Mouse (Mus musculus): ENCODE results near the gene Arhgef11.

The Arhgef11 gene

DNA sequence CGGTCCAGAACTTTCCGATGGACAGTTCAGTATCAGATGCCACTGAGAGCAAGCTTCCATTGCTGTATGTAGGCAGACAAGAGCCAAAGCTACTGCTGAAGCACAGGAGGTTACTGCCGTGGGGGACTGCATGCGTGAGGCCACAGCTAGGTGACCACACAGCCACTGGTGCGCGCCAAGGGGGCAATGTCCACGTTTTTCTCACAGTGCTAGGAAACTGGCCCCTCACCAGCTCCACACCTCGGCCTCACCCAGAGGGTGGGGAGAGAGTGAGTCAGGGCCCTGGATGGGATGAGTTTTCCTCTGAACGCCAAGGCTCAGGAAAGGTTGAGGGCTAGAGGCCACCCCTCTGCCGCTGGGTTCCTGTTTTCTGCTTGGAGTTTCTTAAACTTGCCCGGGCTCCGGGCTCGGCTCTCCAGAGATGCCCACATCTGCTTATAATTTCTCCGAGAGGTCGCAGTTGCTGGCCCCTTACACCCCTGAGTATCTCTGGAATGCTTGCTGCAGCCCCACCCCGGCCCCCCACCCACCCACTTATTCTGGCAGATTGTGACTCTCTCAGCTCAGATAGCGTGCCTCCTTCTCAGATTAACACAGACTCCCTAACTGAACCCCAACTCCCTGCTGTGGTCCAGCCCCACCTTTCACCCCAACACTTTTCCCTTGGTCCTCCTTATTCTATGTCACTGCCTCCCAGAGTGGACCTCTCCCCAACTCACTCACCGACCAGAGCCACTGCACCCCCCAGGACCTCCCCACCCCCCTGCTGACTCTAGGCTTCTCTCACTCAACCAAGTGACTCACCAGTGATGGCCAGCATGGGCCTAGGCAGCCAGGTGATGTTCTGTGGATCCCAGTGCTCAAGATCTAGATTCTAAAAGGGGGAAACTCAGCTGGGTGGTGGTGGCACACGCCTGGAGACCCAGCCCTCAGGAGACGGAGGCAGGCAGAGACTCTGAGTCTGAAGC is 144.3 kb downstream of the Arhgef11 start:
- DNase-seq (ENCODE audit: low spot score in 2 of 2), result no peak

DNA sequence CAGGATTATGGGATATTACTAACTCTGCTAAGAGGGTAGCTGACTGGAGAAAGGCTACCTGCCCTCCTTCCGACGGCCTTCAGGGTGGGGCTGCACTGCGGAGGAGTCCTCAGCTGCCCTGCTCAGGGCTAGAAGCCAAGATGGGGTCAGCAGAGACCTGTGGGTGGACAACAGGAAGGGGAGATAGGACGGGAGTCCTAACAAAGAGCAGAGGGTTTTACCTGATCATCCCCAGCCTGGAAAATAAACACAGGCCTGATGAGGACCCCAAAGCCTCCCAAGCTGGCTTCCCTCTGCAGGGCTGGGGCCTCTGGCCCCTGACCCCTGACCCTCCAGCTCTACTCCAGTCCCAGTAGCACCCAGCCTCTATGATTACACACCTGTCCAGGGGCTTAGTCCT is 145.8 kb downstream of the Arhgef11 start:
- DNase-seq (ENCODE audit: low spot score in 2 of 2), result no peak

DNA sequence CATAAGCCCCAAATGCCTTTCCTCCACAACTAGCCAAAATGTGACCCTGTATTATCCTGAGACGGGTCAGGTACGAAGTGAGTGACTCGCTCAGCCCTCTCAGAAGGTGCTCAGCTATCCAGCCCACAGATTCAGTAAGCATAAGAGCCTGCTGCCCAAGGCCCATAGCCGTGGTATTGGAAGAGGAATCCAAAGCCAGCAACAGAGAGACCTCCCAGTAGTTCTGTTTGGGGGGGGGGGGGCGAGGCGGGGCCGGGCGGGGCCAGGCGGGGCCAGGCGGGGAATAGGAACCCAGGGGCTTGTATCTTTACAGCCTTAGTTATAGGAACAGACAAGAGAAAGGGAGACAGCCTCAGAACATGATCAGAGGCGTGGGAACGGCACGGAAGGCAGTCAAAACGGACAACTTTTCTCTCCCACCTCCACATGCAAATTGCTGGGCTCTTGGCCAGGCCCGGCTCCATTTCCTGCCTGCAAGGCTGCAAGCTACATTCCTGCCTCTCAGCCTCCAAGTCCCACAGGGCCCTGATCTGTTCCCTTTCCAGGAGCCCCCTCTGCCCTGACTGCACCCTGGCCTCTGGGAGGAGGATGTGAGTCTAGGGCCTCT is 146.4 kb downstream of the Arhgef11 start:
- peak in 1 of 2 experiments; percentile 37 for DNase-seq (ENCODE audit: low spot score in 2 of 2)

DNA sequence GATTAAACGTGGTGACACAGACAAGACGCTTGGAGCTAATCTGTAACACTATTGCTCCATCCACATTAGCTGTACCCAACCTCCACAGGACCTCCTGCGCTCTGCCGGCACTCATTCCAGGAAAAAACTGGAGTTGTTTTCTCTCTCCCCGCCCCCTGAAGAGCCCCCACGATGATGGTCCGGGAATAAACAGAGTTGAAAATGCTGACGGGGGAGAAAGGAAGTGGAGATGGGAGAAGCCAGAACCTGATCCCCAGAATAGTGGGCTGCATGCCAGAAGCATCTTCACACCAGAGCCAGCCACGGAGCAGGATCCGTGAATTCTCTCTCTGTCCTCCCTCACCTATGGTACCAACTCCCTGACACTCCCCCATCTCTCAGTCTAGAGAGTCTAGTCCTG is 147.1 kb downstream of the Arhgef11 start:
- no peak for DNase-seq (ENCODE audit: low spot score in 2 of 2)

DNA sequence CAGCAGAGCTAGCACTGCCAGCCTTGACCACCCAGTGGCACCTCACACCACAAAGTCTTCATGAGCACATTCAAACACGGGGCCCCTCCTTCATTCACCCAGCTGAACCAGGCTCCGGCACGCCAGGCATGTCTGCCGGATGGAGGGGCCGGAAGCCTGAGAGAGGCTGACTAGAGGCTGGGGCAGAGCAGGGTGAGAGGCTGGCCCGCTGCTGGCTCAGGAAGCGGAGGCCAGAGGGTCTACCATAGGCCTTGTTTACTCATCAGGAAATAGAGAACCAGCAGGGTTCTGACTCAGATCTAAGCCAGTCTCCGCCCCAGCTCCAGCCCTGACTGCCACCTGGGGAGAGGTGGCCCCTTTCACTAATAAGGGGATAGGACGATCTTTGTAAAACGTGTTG is 147.7 kb downstream of the Arhgef11 start:
- peak; percentile 60 to 80 for DNase-seq (ENCODE audit: low spot score in 2 of 2)

DNA sequence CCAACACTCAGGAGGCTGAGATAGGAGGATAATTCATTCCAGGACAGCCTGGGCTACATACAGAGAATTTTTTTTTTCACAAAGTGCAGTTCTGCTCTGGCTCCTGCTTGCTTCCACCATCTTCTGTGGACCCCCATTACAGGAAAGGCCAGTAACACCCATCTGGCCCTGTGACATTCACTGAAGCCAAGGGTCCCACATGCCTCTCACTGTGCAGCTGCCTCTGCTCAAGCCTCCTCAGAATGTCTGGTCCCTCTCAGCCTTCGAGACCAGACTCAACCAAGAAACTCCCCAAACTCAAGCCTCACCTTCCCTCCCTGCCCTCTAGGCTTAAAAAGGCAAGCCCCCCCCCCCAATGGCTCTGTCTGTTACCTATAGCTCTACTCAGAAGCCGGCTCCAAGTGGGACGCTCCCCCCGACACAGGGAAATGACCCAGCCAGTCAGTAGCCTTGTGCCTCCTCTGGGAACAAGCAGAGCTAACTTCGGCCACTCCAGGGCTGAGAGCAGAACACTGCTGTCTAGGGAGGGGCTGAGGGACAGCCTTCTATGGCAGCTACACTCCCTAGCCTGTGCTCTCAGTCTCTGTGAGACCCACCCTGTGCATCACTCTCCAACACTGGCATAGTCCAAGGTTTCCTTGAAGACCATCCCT is 148.4 kb downstream of the Arhgef11 start:
- no peak for DNase-seq (ENCODE audit: low spot score in 2 of 2)

DNA sequence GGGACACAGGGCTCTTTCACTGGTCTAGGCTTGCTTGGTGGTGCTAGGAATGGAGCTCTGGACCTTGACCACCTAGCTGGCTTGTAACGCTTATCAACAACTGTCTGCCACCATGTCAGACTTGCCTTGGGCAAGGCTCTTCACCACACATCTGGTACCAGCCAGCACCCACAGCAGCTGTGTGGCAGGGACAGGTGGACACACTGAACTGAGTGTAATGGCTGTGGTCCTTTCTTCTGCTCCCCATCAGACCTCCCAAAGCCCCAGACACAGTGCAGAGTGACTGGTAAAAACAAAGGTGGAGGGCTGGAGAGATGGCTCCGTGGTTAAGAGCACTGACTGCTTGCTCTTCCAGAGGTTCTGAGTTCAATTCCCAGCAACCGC is 148.9 kb downstream of the Arhgef11 start:
- DNase-seq (ENCODE audit: low spot score in 2 of 2), result no peak

DNA sequence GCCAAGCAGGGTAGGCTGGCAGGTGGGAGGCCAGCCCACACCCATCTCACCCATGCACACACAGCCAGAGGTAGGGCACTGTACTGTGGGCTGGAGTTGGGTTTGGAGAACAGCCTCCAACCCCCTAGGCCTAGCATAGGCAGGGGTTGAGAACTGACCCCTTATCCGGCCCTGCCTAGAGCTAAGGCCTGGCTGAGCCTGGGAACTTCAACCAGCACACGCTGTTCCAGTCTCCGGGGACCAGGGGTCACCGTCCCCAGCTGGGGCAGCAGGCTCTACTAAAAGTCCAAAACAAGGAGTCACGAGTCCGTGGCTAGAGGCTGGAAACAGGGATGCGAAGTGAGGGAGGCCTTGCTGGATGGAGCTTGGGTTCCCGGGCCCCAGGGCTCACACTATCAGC is 150.4 kb downstream of the Arhgef11 start:
- DNase-seq (ENCODE audit: low spot score in 2 of 2), result no peak

DNA sequence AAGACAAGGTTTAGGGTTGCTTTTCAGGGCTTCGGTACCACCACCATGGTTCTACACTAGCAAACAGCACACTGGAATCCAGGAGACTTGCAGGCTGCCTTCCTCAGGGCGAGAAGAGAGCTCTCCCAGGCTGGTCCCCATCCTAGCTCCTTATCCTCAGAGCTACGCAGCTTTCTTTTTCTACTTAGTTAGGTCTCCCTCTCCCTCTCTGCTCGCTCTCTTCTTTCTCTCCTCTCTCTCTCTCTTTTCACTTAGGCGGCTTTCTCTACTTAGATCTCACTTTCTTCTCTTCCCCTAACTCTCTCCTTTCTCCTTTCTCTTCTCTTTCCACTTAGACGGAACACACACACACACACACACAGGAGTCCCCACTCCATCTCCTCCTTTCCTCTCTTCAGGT is 151.1 kb downstream of the Arhgef11 start:
- DNase-seq (ENCODE audit: low spot score in 2 of 2), result no peak

DNA sequence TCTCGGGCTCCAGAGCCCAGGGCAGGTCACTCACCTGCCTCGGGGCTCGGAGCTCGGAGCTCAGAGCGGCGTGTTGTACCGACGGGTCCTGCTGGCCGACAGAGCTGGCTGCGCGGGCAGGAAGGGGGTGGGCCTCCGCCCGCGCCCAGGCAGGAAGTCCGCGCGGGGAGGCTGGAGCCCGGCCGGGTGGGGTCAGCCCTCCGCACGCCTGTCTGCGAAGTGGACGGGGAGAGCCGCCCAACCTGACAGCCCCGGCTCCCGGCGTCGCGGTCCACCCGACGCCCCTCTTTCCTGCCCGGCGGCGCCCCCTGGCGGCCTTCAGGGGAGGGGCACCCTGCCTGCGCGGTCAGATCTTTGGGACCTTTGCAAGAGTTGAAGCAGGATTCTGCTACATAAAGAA is 151.5 kb downstream of the Arhgef11 start:
- peak; percentile 73 to 91 for DNase-seq (ENCODE audit: low spot score in 2 of 2)

DNA sequence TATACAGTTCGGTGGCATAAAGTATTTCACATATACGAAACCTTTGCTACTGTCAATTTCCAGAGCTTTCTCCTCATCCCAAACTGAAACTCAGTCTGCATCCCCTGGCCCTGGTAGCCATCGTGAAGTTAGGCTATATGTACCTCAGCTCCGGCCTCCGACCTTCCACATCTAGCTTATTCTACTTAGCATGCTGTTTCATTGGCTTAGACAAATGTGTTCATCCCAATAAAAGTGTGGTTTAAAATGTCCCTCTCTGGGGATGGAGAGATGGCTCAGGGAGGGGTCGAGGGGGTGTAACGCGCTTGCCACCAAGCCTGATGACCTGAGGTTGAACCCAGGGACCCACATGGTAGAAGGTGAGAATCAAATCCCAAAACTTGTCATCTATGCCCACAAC is 152.1 kb downstream of the Arhgef11 start:
- no peak for DNase-seq (ENCODE audit: low spot score in 2 of 2)

DNA sequence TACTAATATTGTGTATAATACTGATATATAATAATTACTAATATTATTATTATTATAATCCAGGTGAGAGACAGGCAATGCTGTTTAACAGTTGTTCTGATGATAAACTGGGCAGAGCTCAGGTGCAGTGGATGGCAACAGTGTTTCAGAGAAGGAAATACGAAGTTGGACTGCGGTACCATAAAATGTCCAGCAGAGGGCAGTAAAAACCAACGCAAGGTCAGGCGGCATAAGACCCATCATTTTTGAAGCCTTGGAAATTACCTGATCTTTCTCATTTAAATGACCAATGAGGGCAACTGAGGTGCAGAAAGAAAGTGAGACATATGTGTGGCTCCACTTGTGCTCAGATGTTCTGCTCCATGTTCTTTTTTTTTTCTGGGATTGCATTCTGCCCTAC is 152.9 kb downstream of the Arhgef11 start:
- DNase-seq (ENCODE audit: low spot score in 2 of 2), result peak in 1 of 2 experiments; percentile 34

DNA sequence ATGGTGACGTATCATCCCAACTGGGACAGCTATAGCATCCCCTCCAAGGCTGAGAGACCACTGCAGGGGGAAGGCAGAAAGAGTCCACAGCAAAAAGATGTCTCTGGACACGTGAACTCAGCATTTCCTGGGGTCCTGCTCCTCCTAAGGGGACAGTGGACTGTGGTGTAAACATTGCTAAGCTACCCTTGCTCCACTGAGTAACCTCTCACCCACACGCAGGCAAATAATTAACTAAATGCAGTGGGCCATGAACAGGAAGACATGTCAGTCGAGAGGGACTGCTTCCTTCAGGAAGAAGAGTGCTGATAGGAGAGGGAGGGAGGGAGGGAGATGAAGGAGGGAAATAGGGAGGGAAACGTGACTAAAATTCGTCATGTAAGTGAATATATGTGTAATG is 153.7 kb downstream of the Arhgef11 start:
- DNase-seq (ENCODE audit: low spot score in 2 of 2), result no peak

DNA sequence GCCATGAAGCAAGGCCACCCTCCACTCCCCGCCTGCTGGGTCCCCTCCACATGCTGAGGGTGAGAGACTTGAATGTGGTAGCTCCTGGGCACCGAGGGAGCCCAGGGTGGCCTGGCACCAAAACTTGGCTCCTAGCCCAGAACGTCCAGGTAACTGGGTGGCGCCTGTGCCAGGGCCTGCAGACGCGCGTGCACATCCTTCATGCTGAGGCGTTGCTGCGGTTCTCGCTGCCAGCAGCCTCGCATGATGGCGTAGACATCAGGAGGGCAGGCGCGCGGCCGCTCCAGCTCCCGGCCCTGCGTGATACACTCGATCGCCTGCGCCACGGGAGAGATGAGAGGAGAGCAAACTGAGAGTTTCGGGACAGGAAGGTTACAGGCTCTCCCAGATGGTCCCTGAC is 160.9 kb downstream of the Arhgef11 start:
- no peak for DNase-seq (ENCODE audit: low spot score in 2 of 2)

DNA sequence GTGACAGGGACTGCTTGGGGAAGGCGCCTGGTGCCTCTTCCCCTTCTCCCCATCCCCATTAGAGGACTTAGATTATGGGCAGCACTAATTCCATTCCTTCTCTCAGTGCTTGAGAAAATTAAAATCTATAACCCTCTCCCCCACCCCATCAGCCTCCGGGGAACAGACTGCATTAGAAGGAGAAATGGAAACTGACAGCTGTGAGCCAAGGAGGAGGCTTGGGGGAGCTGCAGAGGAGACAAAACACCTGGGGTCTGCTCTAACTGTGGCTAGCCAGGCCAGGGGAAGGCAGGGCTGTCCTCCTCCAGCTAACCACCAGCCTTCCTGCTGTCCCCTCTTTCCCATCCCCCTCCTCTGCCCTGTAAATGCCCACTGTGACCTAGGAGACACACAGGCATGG is 161.7 kb downstream of the Arhgef11 start:
- no peak for DNase-seq (ENCODE audit: low spot score in 2 of 2)

DNA sequence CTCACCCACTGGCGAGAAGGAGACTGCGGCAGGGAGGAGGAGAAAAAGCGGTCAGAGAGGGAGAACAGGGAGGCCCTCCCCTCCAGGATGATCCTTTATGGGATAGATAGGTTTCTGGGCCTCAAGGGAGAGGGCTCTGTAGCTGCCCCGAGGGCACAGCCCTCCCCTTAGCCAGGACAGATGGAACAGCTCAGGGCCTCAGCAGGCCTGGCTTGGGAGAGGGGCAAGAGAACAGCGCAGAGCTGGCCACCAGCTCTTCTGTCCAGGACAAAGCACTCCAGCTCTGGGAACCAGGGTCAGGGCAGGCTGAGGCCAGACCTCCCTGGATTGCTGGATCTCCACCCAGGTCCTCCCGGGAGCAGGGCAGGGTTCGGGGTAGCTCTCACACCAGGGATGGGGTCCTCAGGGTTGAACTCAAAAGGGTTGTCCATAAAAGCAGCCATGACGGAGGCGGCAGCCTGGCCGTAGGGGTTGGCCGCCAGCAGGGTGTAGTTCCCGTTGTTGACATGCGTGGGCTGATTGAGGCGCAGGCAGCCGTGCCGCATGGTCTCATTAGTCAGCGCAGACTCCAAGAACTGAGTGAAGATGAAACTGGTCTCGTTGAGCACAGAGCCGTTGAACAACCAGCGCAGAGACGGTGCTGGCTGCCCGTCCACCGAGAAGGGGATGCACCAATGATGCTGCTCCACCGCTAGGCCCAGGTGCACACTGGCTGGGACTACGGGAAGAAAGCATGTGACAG is 166.1 kb downstream of the Arhgef11 start:
- DNase-seq (ENCODE audit: low spot score in 2 of 2), result no peak

DNA sequence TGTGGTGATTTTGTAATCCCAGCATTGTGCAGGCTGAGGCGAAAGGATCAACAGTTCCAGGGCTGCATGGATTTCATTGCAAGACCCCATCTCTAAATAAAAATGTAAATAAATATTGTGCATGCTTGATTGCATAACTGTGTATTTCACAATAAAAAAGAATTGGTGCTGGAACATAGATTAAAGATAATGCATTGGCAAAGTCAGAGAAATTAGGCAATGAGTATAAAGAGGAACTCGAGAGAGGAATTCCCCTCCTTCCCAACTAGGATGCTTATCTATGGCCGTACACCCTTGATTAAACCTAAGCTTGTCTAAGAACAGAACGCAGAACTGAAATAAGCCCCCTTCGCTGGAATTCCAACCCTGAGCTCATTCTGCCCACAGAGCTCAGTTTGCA is 167.8 kb downstream of the Arhgef11 start:
- DNase-seq (ENCODE audit: low spot score in 2 of 2), result no peak

DNA sequence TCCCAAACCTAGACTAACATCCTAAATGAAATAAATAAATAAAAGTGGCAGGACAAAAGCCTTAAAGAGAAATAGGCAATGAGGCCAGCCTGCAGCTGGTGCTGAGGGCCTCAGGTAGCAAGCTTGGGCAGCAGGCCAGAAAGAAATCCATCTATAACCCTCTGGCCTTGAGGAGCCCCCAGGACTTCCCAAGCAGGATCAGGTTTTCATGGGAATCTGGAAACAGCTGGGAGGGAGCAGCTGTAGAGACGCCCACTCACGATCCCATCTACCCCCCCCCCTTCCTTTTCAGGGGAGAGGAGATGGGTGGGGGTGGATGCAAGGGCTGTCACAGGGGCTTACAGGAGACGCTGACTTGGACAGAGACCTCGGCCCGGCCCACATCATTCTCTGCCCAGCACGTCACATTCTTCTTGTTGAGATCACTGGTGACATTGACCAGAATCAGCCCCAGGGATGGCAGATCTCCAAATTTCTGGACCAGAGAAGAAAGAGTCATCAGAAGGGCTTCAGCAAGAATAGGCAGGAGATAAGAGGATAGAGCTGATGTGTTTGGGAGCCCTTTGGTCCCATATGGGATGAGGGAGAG is 168.4 kb downstream of the Arhgef11 start:
- no peak for DNase-seq (ENCODE audit: low spot score in 2 of 2)

All from spleen, postnatal 4 days (tissue).